Mouse (Mus musculus): Measurements from ENCODE around the gene Tbca. TPM values are rescaled to one million over a fixed set of nuclear protein-coding genes. Genes with fewer than 3 reads are reported as not detected.

Gene Tbca
- polyA plus RNA-seq, 1 experiment from 2014 or later, result 258 TPM

DNA sequence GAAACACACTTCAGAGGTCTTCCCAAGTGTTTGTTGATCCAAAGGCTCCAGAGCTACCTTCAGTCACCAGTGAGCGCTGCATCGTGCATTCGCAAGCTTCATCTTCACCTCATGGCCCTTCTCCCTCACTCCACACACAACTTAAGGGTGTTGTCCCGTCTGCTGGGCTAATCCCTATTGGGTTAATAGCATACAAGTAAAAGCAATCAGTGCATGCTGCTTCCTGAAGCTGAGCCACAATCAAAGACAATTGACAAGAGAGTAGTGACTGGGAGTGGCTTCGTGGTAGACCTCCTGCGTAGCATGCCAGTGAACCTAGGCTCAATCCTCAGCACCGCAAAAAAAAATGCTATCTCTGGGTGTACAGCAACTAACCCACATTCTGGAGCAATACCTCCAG, 59.2 kb downstream of the Tbca start:
- H3K4me2 ChIP-seq, result no peak overlapping the region
- no peak overlapping the region for H3K4me3 ChIP-seq
- 65% methylated on average over 7 of the region's 7 CpGs for WGBS
- H3K27me3 ChIP-seq (replicated peaks), result peaks cover 3% of the 10 kb centered on the region; the same call in 1 of the 2 replicates
- ATAC-seq (ENCODE audit: insufficient number of reproducible peaks, low FRiP score), result no peak
- no peaks in the 10 kb centered on the region for H3K9me3 ChIP-seq (replicated peaks)
- 0 out of 2 replicates have a peak, but pooled peaks cover 2% of the 10 kb centered on the region for H3K4me1 ChIP-seq (replicated peaks)
- peaks cover 16% of the 10 kb centered on the region for H3K36me3 ChIP-seq
- no peak overlapping the region for H3K9ac ChIP-seq
- H3K27ac ChIP-seq (ENCODE audit: poor library complexity, severe bottlenecking), result no peak overlapping the region

- Histone ChIP-seq H3K4me1 (replicated peaks) (0 out of 2 replicates have a peak, but pooled peaks cover 2% of the 10 kb centered on the region), H3K9me3 (replicated peaks) (no peaks in the 10 kb centered on the region), H3K9ac (no peak overlapping the region), H3K27ac (ENCODE audit: poor library complexity, severe bottlenecking) (no peak overlapping the region), H3K36me3 (peaks cover under 1% of the 10 kb centered on the region; the same call in 1 of the 2 replicates), H3K27me3 (replicated peaks) (peaks cover 3% of the 10 kb centered on the region; the same call in 1 of the 2 replicates), H3K4me3 (no peak overlapping the region), H3K4me2 (no peak overlapping the region)
- ATAC-seq (ENCODE audit: insufficient number of reproducible peaks, low FRiP score), result no peak
- 63% methylated on average over 13 of the region's 13 CpGs for WGBS
These were observed 60.6 kb downstream of the Tbca start for GRCm38 (mm10) chr13:94849351-94849750.

DNA sequence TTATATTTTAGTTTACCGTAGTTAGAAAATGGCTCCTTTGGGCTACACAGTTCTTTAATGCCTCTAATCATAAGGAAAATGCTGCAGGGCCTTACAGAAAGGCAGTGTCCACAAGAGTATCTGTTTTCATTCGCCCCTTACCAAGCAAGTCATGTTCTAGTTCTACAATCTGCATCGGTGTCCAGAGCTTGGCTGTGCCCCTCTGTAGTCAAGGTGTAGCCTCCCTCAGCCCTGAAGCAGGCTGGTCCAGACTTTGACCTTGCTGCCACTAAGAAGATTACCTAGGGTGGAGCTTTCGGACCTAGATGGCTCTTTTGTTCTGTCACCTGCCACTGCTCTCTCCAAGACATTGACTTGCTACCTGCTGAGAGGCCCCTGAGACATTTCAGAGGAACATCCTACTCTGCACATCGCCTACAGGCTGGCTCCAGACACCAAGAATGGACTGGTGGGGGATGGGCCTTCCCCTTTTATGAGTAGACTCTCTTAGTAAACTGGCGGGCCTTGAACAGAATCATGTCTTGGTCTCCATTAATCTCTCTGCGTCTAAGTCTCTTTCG, 69.4 kb downstream of the Tbca start:
- Histone ChIP-seq H3K27ac (ENCODE audit: poor library complexity, severe bottlenecking) (no peak overlapping the region), H3K9me3 (replicated peaks) (no peaks in the 10 kb centered on the region), H3K4me1 (replicated peaks) (no peaks in the 10 kb centered on the region), H3K4me3 (no peak overlapping the region), H3K4me2 (no peak overlapping the region), H3K9ac (no peak overlapping the region), H3K27me3 (replicated peaks) (peaks cover 6% of the 10 kb centered on the region), H3K36me3 (no peaks in the 10 kb centered on the region)
- no peak for ATAC-seq (ENCODE audit: insufficient number of reproducible peaks, low FRiP score)
- WGBS, result 71% methylated on average over 8 of the region's 8 CpGs

- no peaks in the 10 kb centered on the region for H3K4me1 ChIP-seq (replicated peaks)
- no peaks in the 10 kb centered on the region for H3K9me3 ChIP-seq (replicated peaks)
- no peak overlapping the region for H3K4me2 ChIP-seq
- no peak for ATAC-seq (ENCODE audit: insufficient number of reproducible peaks, low FRiP score)
- no peaks in the 10 kb centered on the region for H3K36me3 ChIP-seq
- H3K4me3 ChIP-seq, result no peak overlapping the region
- no peak overlapping the region for H3K27ac ChIP-seq (ENCODE audit: poor library complexity, severe bottlenecking)
- WGBS, result 72% methylated on average over 8 of the region's 8 CpGs
- H3K27me3 ChIP-seq (replicated peaks), result peaks cover 14% of the 10 kb centered on the region
- no peak overlapping the region for H3K9ac ChIP-seq
These were observed 70.5 kb downstream of the Tbca start for GRCm38 (mm10) chr13:94859256-94859655.

DNA sequence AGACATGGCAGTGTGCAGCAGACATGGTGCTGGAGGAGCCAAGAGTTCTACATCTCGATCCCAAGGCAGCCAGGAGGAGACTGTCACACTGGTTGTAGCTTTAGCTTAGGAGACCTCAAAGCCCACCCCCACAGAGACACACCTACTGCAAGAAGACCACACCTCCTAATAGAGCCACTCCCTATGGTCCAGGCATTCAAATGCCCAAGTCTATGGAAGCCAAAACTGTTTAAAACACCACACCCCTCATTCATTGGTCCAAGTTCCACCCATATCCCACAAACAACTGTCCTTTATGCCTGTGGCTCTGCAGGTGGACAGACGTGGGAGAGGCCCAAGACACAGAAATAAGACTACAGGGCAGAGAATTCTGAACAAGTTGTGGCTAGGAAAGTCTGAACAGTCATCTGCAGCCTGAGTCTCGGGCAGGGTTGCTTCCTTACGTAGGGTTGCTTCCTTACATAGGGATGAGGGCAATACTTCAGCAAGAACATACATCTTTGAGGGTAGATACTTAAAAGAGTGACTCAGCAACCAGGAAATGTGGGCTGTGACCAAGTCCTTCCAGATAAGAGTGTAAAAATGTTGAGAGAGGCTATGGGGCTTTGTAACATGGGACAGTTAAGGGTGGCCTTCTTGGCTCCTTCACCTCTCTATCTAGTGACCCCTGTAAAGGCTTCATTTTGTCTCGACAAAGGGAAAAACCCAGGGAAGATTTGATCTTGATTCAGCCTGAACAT, 74.0 kb downstream of the Tbca start:
- Histone ChIP-seq H3K4me2 (no peak overlapping the region), H3K27ac (ENCODE audit: poor library complexity, severe bottlenecking) (no peak overlapping the region), H3K27me3 (replicated peaks) (peaks cover 46% of the 10 kb centered on the region), H3K9ac (no peak overlapping the region), H3K36me3 (no peaks in the 10 kb centered on the region), H3K4me1 (replicated peaks) (no peaks in the 10 kb centered on the region), H3K4me3 (no peak overlapping the region), H3K9me3 (replicated peaks) (no peaks in the 10 kb centered on the region)
- 64% methylated on average over 5 of the region's 5 CpGs for WGBS
- ATAC-seq (ENCODE audit: insufficient number of reproducible peaks, low FRiP score), result no peak

DNA sequence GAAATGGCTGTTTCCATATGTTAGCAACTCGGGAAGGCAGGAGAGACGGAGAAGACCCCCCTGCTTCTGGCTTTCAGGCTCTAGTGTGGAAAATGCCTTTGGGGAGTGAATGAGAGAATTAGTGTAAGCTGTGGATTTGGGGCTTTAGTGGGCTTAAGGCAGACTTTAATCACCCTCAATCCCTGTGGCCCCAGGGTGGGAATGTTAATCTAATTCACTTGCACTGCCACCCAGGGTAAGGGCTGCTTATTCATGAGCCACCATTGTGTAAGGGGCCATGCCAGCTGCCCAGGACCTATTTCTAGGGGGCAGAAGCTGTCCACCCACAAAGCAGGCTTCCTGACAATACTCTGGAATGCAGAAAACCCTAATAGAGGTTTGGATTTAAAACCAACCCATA, 78.2 kb downstream of the Tbca start:
- WGBS, result 31% methylated on average over 2 of the region's 2 CpGs
- Histone ChIP-seq H3K27ac (ENCODE audit: poor library complexity, severe bottlenecking) (no peak overlapping the region), H3K4me1 (replicated peaks) (peaks cover 6% of the 10 kb centered on the region)

GRCm38 (mm10) chr13:94867772-94868171, 79.1 kb downstream of the Tbca start:
- H3K4me3 ChIP-seq, result no peak overlapping the region
- no peak overlapping the region for H3K27ac ChIP-seq (ENCODE audit: poor library complexity, severe bottlenecking)
- H3K9me3 ChIP-seq (replicated peaks), result no peaks in the 10 kb centered on the region
- peaks cover 6% of the 10 kb centered on the region for H3K4me1 ChIP-seq (replicated peaks)
- no peak for ATAC-seq (ENCODE audit: insufficient number of reproducible peaks, low FRiP score)
- H3K4me2 ChIP-seq, result no peak overlapping the region
- H3K9ac ChIP-seq, result no peak overlapping the region
- peaks cover 84% of the 10 kb centered on the region for H3K27me3 ChIP-seq (replicated peaks)
- H3K36me3 ChIP-seq, result no peaks in the 10 kb centered on the region
- 49% methylated on average over 4 of the region's 4 CpGs for WGBS

More for the DNA sequence above, 78.2 kb downstream of the Tbca start:
- Histone ChIP-seq H3K36me3 (no peaks in the 10 kb centered on the region), H3K9ac (no peak overlapping the region), H3K4me3 (no peak overlapping the region), H3K9me3 (replicated peaks) (no peaks in the 10 kb centered on the region), H3K4me2 (no peak overlapping the region), H3K27me3 (replicated peaks) (peaks cover 83% of the 10 kb centered on the region)
- ATAC-seq (ENCODE audit: insufficient number of reproducible peaks, low FRiP score), result no peak

DNA sequence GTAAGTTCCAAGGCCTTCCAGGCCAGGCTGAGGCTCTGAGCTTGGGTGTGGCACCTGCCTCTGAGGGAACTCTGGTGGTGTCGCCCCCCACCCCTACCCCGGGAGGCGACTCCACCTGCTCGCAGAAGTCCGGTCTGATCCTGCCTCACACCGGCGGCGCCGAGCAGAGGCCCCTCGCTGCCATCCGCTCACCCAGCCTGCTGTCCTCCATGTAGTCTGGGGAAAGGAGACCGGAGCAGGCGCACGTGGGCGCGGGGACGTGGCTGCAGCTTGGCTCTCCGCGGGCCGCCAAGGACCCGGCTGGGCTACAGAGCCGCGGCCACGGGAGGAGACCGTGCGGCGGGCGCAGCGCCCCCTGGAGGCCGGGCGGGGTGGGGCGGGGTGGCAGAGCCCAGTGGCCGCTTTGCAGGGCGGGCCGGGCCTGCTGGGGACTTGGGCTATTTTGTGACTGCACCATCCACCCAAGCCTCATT, 79.8 kb downstream of the Tbca start:
- no peaks in the 10 kb centered on the region for H3K9me3 ChIP-seq (replicated peaks)

GRCm38 (mm10) chr13:94869541-94869940, 80.8 kb downstream of the Tbca start:
- H3K4me1 ChIP-seq (replicated peaks), result peaks cover 9% of the 10 kb centered on the region
- H3K36me3 ChIP-seq, result no peaks in the 10 kb centered on the region
- no peak overlapping the region for H3K9ac ChIP-seq
- peak overlapping the region; percentile 80 for H3K4me2 ChIP-seq
- no peak overlapping the region for H3K27ac ChIP-seq (ENCODE audit: poor library complexity, severe bottlenecking)
- peaks cover 87% of the 10 kb centered on the region for H3K27me3 ChIP-seq (replicated peaks)
- ATAC-seq (ENCODE audit: insufficient number of reproducible peaks, low FRiP score), result no peak
- no peaks in the 10 kb centered on the region for H3K9me3 ChIP-seq (replicated peaks)
- H3K4me3 ChIP-seq, result peak overlapping the region; percentile 48
- WGBS, result 3% methylated on average over 8 of the region's 8 CpGs

More for the DNA sequence above, 79.8 kb downstream of the Tbca start:
- peak; percentile 66; the same call in 1 of the 2 replicates for ATAC-seq (ENCODE audit: insufficient number of reproducible peaks, low FRiP score)
- H3K9ac ChIP-seq, result peak overlapping the region; percentile 69; the same call in 1 of the 2 replicates
- 1% methylated on average over 23 of the region's 35 CpGs for WGBS
- peak overlapping the region; percentile 80 for H3K4me2 ChIP-seq
- H3K4me3 ChIP-seq, result peak overlapping the region; percentile 48
- peaks cover 9% of the 10 kb centered on the region for H3K4me1 ChIP-seq (replicated peaks)
- H3K27me3 ChIP-seq (replicated peaks), result peaks cover 86% of the 10 kb centered on the region
- H3K36me3 ChIP-seq, result no peaks in the 10 kb centered on the region
- no peak overlapping the region for H3K27ac ChIP-seq (ENCODE audit: poor library complexity, severe bottlenecking)

- no peak overlapping the region for H3K27ac ChIP-seq (ENCODE audit: poor library complexity, severe bottlenecking)
- no peak overlapping the region for H3K9ac ChIP-seq
- H3K36me3 ChIP-seq, result no peaks in the 10 kb centered on the region
- peaks cover 12% of the 10 kb centered on the region for H3K4me1 ChIP-seq (replicated peaks)
- no peak overlapping the region for H3K4me3 ChIP-seq
- H3K9me3 ChIP-seq (replicated peaks), result no peaks in the 10 kb centered on the region
- peaks cover 87% of the 10 kb centered on the region for H3K27me3 ChIP-seq (replicated peaks)
- WGBS, result 7% methylated on average over 9 of the region's 9 CpGs
- ATAC-seq (ENCODE audit: insufficient number of reproducible peaks, low FRiP score), result no peak
- H3K4me2 ChIP-seq, result no peak overlapping the region
These were observed 81.4 kb downstream of the Tbca start for GRCm38 (mm10) chr13:94870071-94870460.

GRCm38 (mm10) chr13:94870461-94871186, 81.9 kb downstream of the Tbca start:
- WGBS, result 1% methylated on average over 21 of the region's 21 CpGs

More at GRCm38 (mm10) chr13:94870461-94871186, 81.9 kb downstream of the Tbca start:
- Histone ChIP-seq H3K4me1 (replicated peaks) (peaks cover 16% of the 10 kb centered on the region), H3K9ac (no peak overlapping the region), H3K4me3 (no peak overlapping the region), H3K27ac (ENCODE audit: poor library complexity, severe bottlenecking) (no peak overlapping the region), H3K9me3 (replicated peaks) (no peaks in the 10 kb centered on the region), H3K36me3 (no peaks in the 10 kb centered on the region), H3K4me2 (no peak overlapping the region), H3K27me3 (replicated peaks) (peaks cover 87% of the 10 kb centered on the region)
- ATAC-seq (ENCODE audit: insufficient number of reproducible peaks, low FRiP score), result no peak
